Mouse (Mus musculus): ENCODE data around the gene Atp4a. TPM values are rescaled to one million over a fixed set of nuclear protein-coding genes. Genes with fewer than 3 reads are reported as not detected.
"Not testable (repeated sequence)": the region's sequence is repeated elsewhere in the genome, so short reads cannot be mapped to it uniquely, and the experiment has no call there.

The Atp4a gene
- polyA plus RNA-seq, 1 experiment from 2014 or later: 0.42 TPM

DNA sequence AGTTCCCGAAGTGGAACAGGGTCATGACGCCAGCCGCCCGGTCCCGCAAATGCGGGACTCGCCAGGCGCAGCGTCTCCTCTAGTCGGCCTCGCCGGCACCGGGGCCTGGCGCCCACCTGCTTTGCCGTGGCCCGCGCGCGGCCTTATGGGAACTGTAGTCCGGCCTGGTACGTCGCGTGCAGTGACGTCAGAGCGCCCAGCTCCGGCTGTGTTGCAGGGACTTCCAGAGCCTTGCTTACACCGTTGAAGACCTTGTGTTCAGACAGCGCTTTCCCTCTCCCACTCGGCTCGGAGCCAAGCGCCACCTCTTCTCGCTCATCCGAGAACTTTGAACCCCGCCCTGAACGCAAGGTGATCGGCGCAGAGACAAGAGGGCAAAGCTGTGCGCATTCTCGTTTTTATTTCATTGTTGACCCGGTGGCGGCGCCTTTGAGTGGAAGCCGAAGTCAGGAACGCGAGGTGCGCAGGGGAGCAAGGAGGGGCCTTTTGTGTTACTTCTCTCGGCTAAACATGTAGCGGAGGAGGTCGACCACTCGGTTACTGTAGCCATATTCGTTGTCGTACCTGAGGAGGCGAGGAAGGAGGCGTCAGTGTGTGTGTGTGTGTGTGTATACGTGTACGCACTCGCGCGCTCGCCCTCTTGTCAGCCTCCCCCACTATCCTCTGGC is 17.5 kb downstream of the Atp4a start, which contains the start of gene Tmem147:
Tmem147 (minus strand) TSS at position 145 of the 668 bp plus-strand sequence.
- H3K36me3 ChIP-seq (ENCODE audit: insufficient read depth): peaks cover 20% of the 10 kb centered on the region; the same call in 1 of the 2 replicates
- peak within 1 kb of the TSS; percentile 85 for H3K9ac ChIP-seq
- H3K4me3 ChIP-seq (ENCODE audit: low read depth, low read length): peak within 1 kb of the TSS; percentile 83
- peak within 1 kb of the TSS; percentile 89 for H3K4me2 ChIP-seq
- peak; percentile 46 for TF ChIP-seq CTCF (IDR thresholded peaks at IDR 0.05; ENCODE audit: low read depth)
- WGBS: under 1% methylated on average over 60 of the region's 60 CpGs
- peaks cover 7% of the 10 kb centered on the region; the same call in 1 of the 2 replicates for H3K4me1 ChIP-seq (ENCODE audit: insufficient read depth)
- DNase-seq (peak; percentile 98), ATAC-seq (ENCODE audit: insufficient read depth) (peak; percentile 99)
- no peaks in the 10 kb centered on the region for H3K9me3 ChIP-seq (ENCODE audit: low read depth, low read length)
- no peaks in the 10 kb centered on the region for H3K27me3 ChIP-seq (ENCODE audit: insufficient read depth, low read length)
- peak within 1 kb of the TSS; percentile 81 for H3K27ac ChIP-seq (ENCODE audit: low read depth)

DNA sequence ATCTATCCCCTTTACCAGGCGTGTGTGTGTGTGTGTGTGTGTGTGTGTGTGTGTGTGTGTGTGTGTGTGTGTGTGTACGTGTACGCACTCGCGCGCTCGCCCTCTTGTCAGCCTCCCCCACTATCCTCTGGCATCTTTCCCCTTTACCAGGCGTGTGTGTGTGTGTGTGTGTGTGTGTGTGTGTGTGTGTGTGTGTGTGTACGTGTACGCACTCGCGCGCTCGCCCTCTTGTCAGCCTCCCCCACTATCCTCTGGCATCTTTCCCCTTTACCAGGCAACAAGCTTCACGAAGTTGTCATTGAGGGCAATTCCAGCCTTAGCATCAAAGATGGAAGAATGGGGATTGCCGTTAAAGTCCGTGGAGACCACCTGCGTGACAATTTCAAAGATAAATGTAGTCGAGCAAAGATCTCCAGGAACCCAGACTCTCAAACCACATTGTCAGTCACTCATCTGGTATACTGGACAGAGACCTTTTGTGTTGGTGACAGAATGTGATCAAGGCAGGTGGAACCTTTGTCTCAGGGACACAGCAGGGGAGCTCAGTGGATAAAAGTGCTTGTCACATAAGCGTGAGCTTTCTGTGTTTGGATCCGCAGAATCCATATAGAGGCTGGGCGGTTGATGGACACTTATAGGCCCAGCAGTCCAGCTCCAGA is 18.2 kb downstream of the Atp4a start:
- peak overlapping the region; percentile 81 for H3K27ac ChIP-seq (ENCODE audit: low read depth)
- peaks cover 20% of the 10 kb centered on the region; the same call in 1 of the 2 replicates for H3K36me3 ChIP-seq (ENCODE audit: insufficient read depth)
- H3K9me3 ChIP-seq (ENCODE audit: low read depth, low read length); H3K4me1 ChIP-seq (ENCODE audit: insufficient read depth); H3K27me3 ChIP-seq (ENCODE audit: insufficient read depth, low read length); DNase-seq: not testable (repeated sequence)
- WGBS: 22% methylated on average over 14 of the region's 22 CpGs
- H3K4me3 ChIP-seq (ENCODE audit: low read depth, low read length): peak overlapping the region; percentile 83
- H3K4me2 ChIP-seq: peak overlapping the region; percentile 89
- peak overlapping the region; percentile 85 for H3K9ac ChIP-seq
- ATAC-seq (ENCODE audit: insufficient read depth): peak; percentile 6; the same call in 1 of the 2 replicates

DNA sequence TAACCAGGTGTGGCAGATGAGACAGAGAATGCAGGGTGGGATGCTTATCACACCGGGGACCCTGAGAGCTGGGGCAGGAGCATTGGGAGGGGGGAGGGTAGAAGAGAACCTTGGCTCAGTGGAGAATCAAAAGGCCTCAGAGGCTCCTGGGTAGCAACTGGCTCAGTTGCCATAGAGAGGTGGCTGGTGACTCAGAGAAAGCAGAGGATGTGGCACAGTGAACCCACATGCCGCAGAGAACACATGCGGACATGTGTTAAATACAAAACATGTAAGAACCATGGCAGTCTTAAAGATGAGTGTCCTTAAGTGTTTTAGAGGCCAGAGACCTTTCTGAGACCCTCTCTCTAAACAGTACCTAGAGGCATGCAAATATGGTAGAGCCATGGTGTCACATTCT is 24.2 kb downstream of the Atp4a start:
- no peaks in the 10 kb centered on the region for H3K9me3 ChIP-seq (ENCODE audit: low read depth, low read length)
- no peak overlapping the region for H3K9ac ChIP-seq
- no peaks in the 10 kb centered on the region for H3K4me1 ChIP-seq (ENCODE audit: insufficient read depth)
- DNase-seq (no peak), ATAC-seq (ENCODE audit: insufficient read depth) (no peak)
- TF ChIP-seq CTCF (IDR thresholded peaks at IDR 0.05; ENCODE audit: low read depth): no peak
- 75% methylated on average over 3 of the region's 3 CpGs for WGBS
- H3K4me2 ChIP-seq: no peak overlapping the region
- H3K27ac ChIP-seq (ENCODE audit: low read depth): no peak overlapping the region
- peaks cover 23% of the 10 kb centered on the region for H3K36me3 ChIP-seq (ENCODE audit: insufficient read depth)
- no peaks in the 10 kb centered on the region for H3K27me3 ChIP-seq (ENCODE audit: insufficient read depth, low read length)
- no peak overlapping the region for H3K4me3 ChIP-seq (ENCODE audit: low read depth, low read length)

DNA sequence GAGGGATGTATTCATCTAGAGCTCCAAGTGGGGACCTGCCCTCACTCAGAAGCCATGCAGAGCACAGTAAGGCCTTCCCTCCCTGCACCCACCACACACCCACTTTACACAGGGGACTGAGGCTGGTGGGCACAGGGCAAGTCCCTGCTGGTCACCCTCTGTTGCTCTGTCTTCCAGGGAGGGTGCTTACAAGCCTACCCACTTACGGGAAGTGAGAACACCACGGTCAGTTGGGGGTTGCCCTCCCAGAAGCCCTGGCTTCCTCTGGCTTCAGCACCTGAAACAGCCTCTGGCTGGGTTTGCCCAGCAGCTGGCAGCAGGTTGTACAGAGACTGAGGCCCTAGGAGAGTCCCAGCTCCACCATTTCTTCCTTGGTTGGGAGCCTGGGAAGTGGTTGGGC is 30.6 kb downstream of the Atp4a start:
- H3K9ac ChIP-seq; ATAC-seq (ENCODE audit: insufficient read depth); H3K4me3 ChIP-seq (ENCODE audit: low read depth, low read length); H3K4me2 ChIP-seq; H3K36me3 ChIP-seq (ENCODE audit: insufficient read depth); H3K4me1 ChIP-seq (ENCODE audit: insufficient read depth); H3K27ac ChIP-seq (ENCODE audit: low read depth); H3K27me3 ChIP-seq (ENCODE audit: insufficient read depth, low read length); H3K9me3 ChIP-seq (ENCODE audit: low read depth, low read length); DNase-seq: not testable (repeated sequence)
- WGBS: 73% methylated on average over 2 of the region's 2 CpGs

DNA sequence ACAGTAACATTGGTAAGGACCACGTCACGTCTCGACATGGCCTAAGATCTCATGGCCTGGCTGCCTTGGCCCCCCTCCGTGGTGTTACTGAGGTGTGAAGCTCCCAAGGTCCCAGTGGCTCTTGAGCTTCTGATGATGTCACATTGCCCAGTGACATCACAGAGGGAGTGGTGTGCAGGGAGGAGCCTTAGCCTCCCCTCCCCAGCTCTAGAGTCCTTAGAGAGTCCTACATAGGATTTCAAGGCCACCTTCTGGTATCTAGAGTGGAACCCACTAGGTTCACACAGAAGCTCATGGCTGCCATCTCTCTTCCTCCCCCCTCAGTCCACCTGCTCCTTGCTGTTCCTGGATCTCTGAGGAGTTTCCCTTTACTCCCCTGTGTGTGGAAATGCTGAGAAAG is 31.6 kb downstream of the Atp4a start, which contains the start of gene Gapdhs:
Gapdhs (minus strand) TSS at position 65 of the 400 bp plus-strand sequence.
- not testable (repeated sequence) for H3K4me1 ChIP-seq (ENCODE audit: insufficient read depth); H3K9ac ChIP-seq; DNase-seq; H3K9me3 ChIP-seq (ENCODE audit: low read depth, low read length); H3K4me2 ChIP-seq; H3K27me3 ChIP-seq (ENCODE audit: insufficient read depth, low read length); H3K4me3 ChIP-seq (ENCODE audit: low read depth, low read length); H3K36me3 ChIP-seq (ENCODE audit: insufficient read depth)
- WGBS: no CpG with 5 or more reads among the region's 4 CpGs
- ATAC-seq (ENCODE audit: insufficient read depth): peak; percentile 48; the same call in 1 of the 2 replicates
- H3K27ac ChIP-seq (ENCODE audit: low read depth): peak within 1 kb of the TSS; percentile 24; the same call in 1 of the 2 replicates

DNA sequence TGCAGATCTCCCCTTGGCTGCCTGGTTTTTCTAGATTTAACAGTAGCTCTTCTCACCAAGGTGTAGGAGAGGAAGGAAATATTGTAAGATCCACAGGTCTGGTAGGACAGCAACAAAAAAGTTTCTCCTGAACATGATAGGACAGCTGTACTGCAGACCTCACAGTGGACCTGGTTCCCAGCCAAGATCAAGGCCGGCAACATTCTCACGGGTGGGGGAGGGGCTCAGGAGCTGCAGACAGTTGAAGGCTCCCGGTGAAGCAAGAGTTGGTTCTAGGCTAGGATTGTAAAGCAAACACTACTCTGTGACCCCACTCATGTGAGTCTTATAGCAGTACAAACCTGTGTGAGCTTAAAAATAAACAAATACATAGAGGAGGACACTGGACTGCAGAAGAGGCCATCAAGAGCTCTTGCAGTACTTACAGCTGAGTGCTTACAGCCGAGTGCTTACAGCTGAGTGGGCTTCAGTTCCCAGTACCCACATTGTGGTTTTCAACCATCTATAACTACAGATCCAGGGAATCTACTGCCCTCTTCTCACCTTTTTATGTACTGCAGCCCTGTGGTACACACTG is 32.1 kb downstream of the Atp4a start:
- Histone ChIP-seq H3K27ac (ENCODE audit: low read depth) (peak overlapping the region; percentile 24; the same call in 1 of the 2 replicates), H3K9ac (no peak overlapping the region), H3K4me1 (ENCODE audit: insufficient read depth) (no peaks in the 10 kb centered on the region), H3K4me2 (no peak overlapping the region), H3K9me3 (ENCODE audit: low read depth, low read length) (no peaks in the 10 kb centered on the region), H3K4me3 (ENCODE audit: low read depth, low read length) (no peak overlapping the region), H3K36me3 (ENCODE audit: insufficient read depth) (no peaks in the 10 kb centered on the region), H3K27me3 (ENCODE audit: insufficient read depth, low read length) (no peaks in the 10 kb centered on the region)
- ATAC-seq (ENCODE audit: insufficient read depth) (peak; percentile 52; the same call in 1 of the 2 replicates), DNase-seq (peak; percentile 36)
- WGBS: 23% methylated on average over 4 of the region's 4 CpGs
- TF ChIP-seq CTCF (IDR thresholded peaks at IDR 0.05; ENCODE audit: low read depth): no peak; the same call in 1 of the 2 replicates

Data from lung, embryonic 14.5 days (tissue).